Mouse (Mus musculus): ENCODE results near the gene Fam171b.

Gene Fam171b

DNA sequence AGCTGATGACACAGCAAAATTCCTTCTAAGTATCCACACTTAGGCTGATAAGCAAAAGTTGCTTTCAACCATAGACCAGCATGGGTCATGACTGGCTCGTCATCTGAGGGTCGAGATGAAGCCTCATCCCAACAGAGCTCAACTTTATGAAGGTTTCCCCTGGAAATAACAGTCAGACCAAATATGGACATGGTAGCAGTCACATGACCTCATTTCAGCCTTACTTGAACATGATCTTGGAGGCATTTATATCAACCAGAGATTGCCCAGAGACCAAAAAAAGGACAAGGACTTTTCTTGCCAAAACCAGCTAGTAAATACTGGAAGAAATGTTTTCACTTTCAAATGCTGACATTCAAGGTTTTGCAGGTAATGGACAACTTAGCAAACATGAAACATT is 81.3 kb downstream of the Fam171b start:
- no peak for DNase-seq

DNA sequence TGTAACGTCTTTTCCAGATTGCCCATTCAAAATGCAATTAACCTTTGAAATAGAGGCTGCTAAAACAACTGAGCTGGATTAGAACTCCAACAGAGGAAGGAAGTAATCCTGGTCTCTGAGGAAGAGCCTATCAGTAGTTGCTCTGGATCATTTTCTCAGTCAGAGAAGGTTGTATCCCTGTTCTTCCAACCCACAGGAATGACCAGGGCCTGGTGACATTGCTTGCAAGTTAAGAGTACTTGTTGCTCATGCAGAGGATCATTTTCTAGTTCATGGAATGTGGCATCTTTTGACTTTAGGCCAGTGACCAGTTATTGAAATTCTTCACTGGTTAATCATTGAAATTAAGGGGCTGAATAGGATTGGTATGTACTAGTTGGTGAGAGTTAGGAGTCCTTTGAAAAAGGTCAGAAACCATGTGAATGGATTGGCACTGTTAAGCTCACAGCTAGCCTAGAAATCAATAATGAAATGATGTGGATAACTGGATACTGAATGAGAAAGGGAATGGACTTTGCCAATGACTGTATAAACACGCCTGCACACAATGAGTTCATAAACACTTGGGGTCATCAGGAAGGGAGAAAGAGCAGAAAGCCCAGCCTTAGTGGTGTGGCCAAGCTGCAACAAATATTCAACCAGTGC is 89.6 kb downstream of the Fam171b start:
- no peak for DNase-seq

DNA sequence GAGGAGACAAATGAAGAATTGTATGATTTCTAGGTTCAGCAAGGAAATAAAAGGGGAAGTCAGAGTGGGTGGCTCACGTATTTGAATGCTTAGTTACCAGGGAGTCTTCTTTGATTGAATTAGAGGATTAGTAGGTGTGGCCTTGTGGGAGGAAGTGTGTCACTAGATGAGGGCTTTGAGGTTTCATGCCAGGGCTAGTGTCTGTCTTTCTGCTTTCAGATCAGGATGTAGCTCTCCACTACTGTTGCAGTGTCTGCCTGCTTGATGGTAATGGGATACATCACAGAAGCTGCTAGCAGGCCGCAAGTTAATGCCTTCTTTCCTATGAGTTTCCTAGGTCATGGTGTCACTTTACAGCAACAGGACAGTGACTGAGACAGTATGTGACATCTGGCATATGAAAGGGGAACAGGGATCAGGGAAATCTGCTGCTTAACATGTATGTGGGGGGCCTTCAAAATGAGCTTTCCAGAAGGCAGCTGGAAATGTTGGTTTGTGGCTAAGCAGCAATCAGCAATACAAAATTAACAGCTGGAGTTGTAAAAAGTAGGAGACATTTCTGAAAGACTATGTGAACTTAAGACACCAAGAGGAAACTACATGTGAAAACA is 117.1 kb downstream of the Fam171b start:
- peak; percentile 65 to 76 for DNase-seq

Data from B cell, adult 2 months (primary cell).